28 mouse cellular contexts compared by ENCODE assay signal in genomic region chr14:18379841-18380240, GRCm38 (mm10). TPM values are rescaled to one million over a fixed set of nuclear protein-coding genes. Genes with fewer than 3 reads are reported as not detected.
DNase-seq lines count a peak whose midpoint lies in the region; ATAC-seq and TF ChIP-seq lines count a peak whose summit lies in the region.
"Had no signal": no experiment of that assay in that cellular context is flagged by ENCODE, and none has a peak within 500 bp of the region (broad histone marks: within the 10 kb centered on the region; RNA-seq: fewer than 3 reads in every experiment).

No protein-coding gene starts in this region.

- H3K4me3 ChIP-seq in CH12.LX (replicated peaks in 1 of 3; ENCODE audit: low read depth in 2 of 3, low read length in 2 of 3, poor library complexity in 1 of 3) = no peak overlapping the region
- no peak overlapping the region for H3K4me3 ChIP-seq in neural tube, embryonic 15.5 days (replicated peaks)
- H3K4me3 ChIP-seq: embryonic facial prominence, embryonic 15.5 days; gastrocnemius, adult 2 months; heart, embryonic 12.5 days; heart, embryonic 15.5 days had no signal

- TF ChIP-seq EP300 in CH12.LX (IDR thresholded peaks at IDR 0.05; ENCODE audit: low read length) = no peak; the same call in 1 of the 2 replicates

- peak; percentile 28 for DNase-seq in heart, adult 11 months
- no peak for DNase-seq in heart, postnatal 25 days (ENCODE audit: low spot score)
- DNase-seq in A20 (ENCODE audit: low read depth, low spot score) = peak; percentile 16
- DNase-seq in CH12.LX (ENCODE audit: extremely low read depth) = peak; percentile 81
- no peak for DNase-seq in right cerebral cortex, postnatal 36 days (ENCODE audit: low spot score in 2 of 2)
- DNase-seq: adrenal gland, adult 8-10 months; adrenal gland, postnatal 25 days; cerebellum, adult 11-12 months; cerebellum, adult 8-10 months; cerebellum, postnatal 10 days; cerebellum, postnatal 36 days; embryo, embryonic 11 days; forebrain, postnatal 0 days; gastrocnemius, adult 2 months; gastrocnemius, postnatal 14 days; heart, adult 18-20 months; heart, postnatal 10 days; heart, postnatal 4 days had no signal

- no peak for TF ChIP-seq RAD21 in CH12.LX (IDR thresholded peaks at IDR 0.05; ENCODE audit: low read depth, low read length)

- H3K27ac ChIP-seq in CH12.LX (ENCODE audit: insufficient read depth, low read depth) = no peak overlapping the region
- no peak overlapping the region for H3K27ac ChIP-seq in neural tube, embryonic 15.5 days (replicated peaks)
- H3K27ac ChIP-seq: embryonic facial prominence, embryonic 15.5 days; gastrocnemius, adult 2 months; heart, embryonic 15.5 days; hindbrain, embryonic 14.5 days; hindbrain, postnatal 0 days had no signal

- in situ Hi-C loops in CH12.LX (cut with MboI; ENCODE audit: low pct_ligation_motif_present, low pct_unique_long_range_greater_than_20kb, low sequenced_read_pairs) = no loop called here

- no peak for TF ChIP-seq POLR2A in CH12.LX (IDR thresholded peaks at IDR 0.05; ENCODE audit: low read depth, low read length)

- peak overlapping the region; percentile 5; the same call in 1 of the 2 replicates for H3K4me2 ChIP-seq in CH12.LX (ENCODE audit: insufficient read depth, low read depth, poor library complexity, severe bottlenecking)
- H3K4me2 ChIP-seq in neural tube, embryonic 15.5 days = no peak overlapping the region
- H3K4me2 ChIP-seq: embryonic facial prominence, embryonic 15.5 days; heart, embryonic 12.5 days; heart, embryonic 15.5 days; hindbrain, embryonic 14.5 days had no signal

- H3K27me3 ChIP-seq in CH12.LX (replicated peaks) = no peaks in the 10 kb centered on the region
- no peaks in the 10 kb centered on the region for H3K27me3 ChIP-seq in neural tube, embryonic 15.5 days (replicated peaks)
- H3K27me3 ChIP-seq: embryonic facial prominence, embryonic 15.5 days; heart, embryonic 12.5 days; heart, embryonic 15.5 days had no signal

- no peak for ATAC-seq in neural tube, embryonic 15.5 days (ENCODE audit: low FRiP score)
- ATAC-seq: forebrain, embryonic 14.5 days; forebrain, postnatal 0 days; hindbrain, postnatal 0 days; inflammation-experienced regulatory T-cells, adult 6 months; intestine, embryonic 16.5 days had no signal

- 79% methylated on average over 5 of the region's 5 CpGs for WGBS in neural tube, embryonic 15.5 days

- H3K9me3 ChIP-seq in CH12.LX (replicated peaks; ENCODE audit: low read length) = peaks cover 3% of the 10 kb centered on the region
- H3K9me3 ChIP-seq in neural tube, embryonic 15.5 days (replicated peaks) = no peaks in the 10 kb centered on the region
- H3K9me3 ChIP-seq: embryonic facial prominence, embryonic 15.5 days; G1E; heart, embryonic 12.5 days; heart, embryonic 15.5 days had no signal

- H3K79me2 ChIP-seq in CH12.LX (replicated peaks; ENCODE audit: control insufficient read depth, extremely low read depth, insufficient read depth, poor library complexity, severe bottlenecking) = no peaks in the 10 kb centered on the region

- peaks cover 0 to 30% of the 10 kb centered on the region in 2 experiments; a peak in 3 of 4 replicates for H3K4me1 ChIP-seq in CH12.LX (ENCODE audit: control insufficient read depth in 1 of 2, insufficient read depth in 2 of 2)
- no peaks in the 10 kb centered on the region for H3K4me1 ChIP-seq in neural tube, embryonic 15.5 days
- H3K4me1 ChIP-seq: embryonic facial prominence, embryonic 15.5 days; heart, embryonic 12.5 days; heart, embryonic 15.5 days had no signal

- intact Hi-C loops in heart, postnatal 25 days (cut with DNase I) = no loop called here

- H3K9ac ChIP-seq in CH12.LX (ENCODE audit: insufficient read depth, low read depth) = no peak overlapping the region
- no peak overlapping the region for H3K9ac ChIP-seq in neural tube, embryonic 15.5 days (replicated peaks)
- H3K9ac ChIP-seq: embryonic facial prominence, embryonic 15.5 days; forebrain, postnatal 0 days; heart, embryonic 12.5 days; heart, embryonic 15.5 days; hindbrain, embryonic 14.5 days had no signal

- dilution Hi-C loops in CH12.LX (cut with MboI; ENCODE audit: extremely low pct_ligation_motif_present, extremely low pct_unique_long_range_greater_than_20kb, low sequenced_read_pairs) = no loop called here

- TF ChIP-seq CTCF in CH12.LX (conservative IDR thresholded peaks at IDR 0.05 in 1 of 2, IDR thresholded peaks at IDR 0.05 in 1 of 2; ENCODE audit: low read depth in 2 of 2, low read length in 2 of 2) = no peak

- no peaks in the 10 kb centered on the region for H3K36me3 ChIP-seq in CH12.LX (replicated peaks in 1 of 2; ENCODE audit: control insufficient read depth in 1 of 2, insufficient read depth in 1 of 2, low read length in 1 of 2)
- H3K36me3 ChIP-seq in neural tube, embryonic 15.5 days = no peaks in the 10 kb centered on the region
- H3K36me3 ChIP-seq: embryonic facial prominence, embryonic 15.5 days; G1E; heart, embryonic 12.5 days; heart, embryonic 15.5 days had no signal

TF ChIP-seq in CH12.LX, 34 proteins besides CTCF, POLR2A, EP300 and RAD21:
- TF ChIP-seq ZMIZ1 (IDR thresholded peaks at IDR 0.05; ENCODE audit: low read depth, low read length) (no peak), CHD2 (IDR thresholded peaks at IDR 0.05; ENCODE audit: low read length) (no peak), TBP (conservative IDR thresholded peaks at IDR 0.05; ENCODE audit: low read depth, low read length) (0 out of 2 replicates have a peak, but pooled peaks have one; percentile 25), E2F4 (IDR thresholded peaks at IDR 0.05; ENCODE audit: insufficient replicate concordance, low read depth, low read length) (no peak), IRF4 (IDR thresholded peaks at IDR 0.05; ENCODE audit: low read depth, low read length) (no peak), ZNF384 (IDR thresholded peaks at IDR 0.05; ENCODE audit: low read depth, low read length) (0 out of 2 replicates have a peak, but pooled peaks have one; percentile 44)

RNA-seq across cellular contexts. Expression of gene Ube2e1, which starts 48.2 kb away (rescaled TPM):
- 10 to 100 TPM; 35.5 to 44.8 TPM for total RNA-seq in heart, postnatal 25 days (2021)
- 28.1 and 32.9 TPM in 2 replicates for total RNA-seq in CH12.LX (2012; rRNA removed)
- 178 and 183 TPM in 2 replicates for total RNA-seq in CH12.LX (2014; rRNA removed)
- polyA plus RNA-seq in CH12.LX (2012; ENCODE audit: insufficient read length, low read depth) = 167 and 202 TPM in 2 replicates
- 200 and 213 TPM in 2 replicates for polyA plus RNA-seq in neural tube, embryonic 15.5 days (2015; fragmentation: Nextera tagmentation; extraction: Ambion mirVana)

Comparison
In these comparisons a context has a peak if more than half of its experiments do, and no peak if none do; other contexts are left out.
1. DNase-seq: peak in heart, adult 11 months (single experiment), A20 (single experiment) and CH12.LX (single experiment); none in heart, postnatal 25 days (single experiment) and right cerebral cortex, postnatal 36 days (0 of 2).